ENCODE assay signal across 16 mouse cellular contexts in the genomic region with DNA sequence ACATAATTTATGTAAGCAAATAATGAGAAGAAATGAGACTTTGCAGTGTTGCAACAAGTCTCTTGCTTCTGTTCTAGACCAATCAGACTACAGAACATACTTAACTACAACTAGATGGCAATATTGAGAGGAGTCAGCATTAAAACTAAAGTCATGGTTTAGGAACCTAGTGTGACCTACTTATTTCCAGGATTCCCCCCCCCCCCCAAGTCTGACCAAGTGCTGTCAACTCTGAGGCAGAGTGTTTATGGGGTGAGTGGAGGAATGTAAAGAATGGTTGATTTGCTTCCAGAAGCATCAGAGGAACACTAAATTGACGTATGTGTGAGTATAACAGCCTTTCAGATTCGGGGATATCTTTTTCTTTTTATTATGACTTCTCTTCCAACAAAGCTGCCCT.
"Had no signal": no experiment of that assay in that cellular context is flagged by ENCODE, and none has a peak within 500 bp of the region (broad histone marks: within the 10 kb centered on the region; RNA-seq: fewer than 3 reads in every experiment).

No protein-coding gene starts in this region.

- H3K9ac ChIP-seq: liver, embryonic 12.5 days; liver, embryonic 14.5 days; lung, embryonic 14.5 days; midbrain, embryonic 12.5 days; neural tube, embryonic 13.5 days; stomach, embryonic 15.5 days had no signal

- DNase-seq: lung, adult 18-20 months; lung, embryonic 14.5 days; lung, postnatal 14 days; midbrain, embryonic 14.5 days; right cerebral cortex, postnatal 14 days; thymus, adult 18-20 months; thymus, postnatal 14 days; thymus, postnatal 36 days had no signal

- H3K27ac ChIP-seq: liver, embryonic 12.5 days; liver, embryonic 14.5 days; midbrain, embryonic 10.5 days; midbrain, embryonic 12.5 days; neural tube, embryonic 13.5 days; stomach, embryonic 15.5 days had no signal

- H3K27me3 ChIP-seq: liver, embryonic 12.5 days; midbrain, embryonic 12.5 days; neural tube, embryonic 13.5 days; stomach, embryonic 15.5 days had no signal

- H3K4me3 ChIP-seq: liver, embryonic 12.5 days; midbrain, embryonic 10.5 days; midbrain, embryonic 12.5 days; myocyte; neural tube, embryonic 13.5 days; stomach, embryonic 15.5 days had no signal

- H3K9me3 ChIP-seq: liver, embryonic 12.5 days; midbrain, embryonic 10.5 days; midbrain, embryonic 12.5 days; neural tube, embryonic 13.5 days; stomach, embryonic 15.5 days had no signal

- H3K4me1 ChIP-seq: midbrain, embryonic 10.5 days; midbrain, embryonic 12.5 days; neural tube, embryonic 13.5 days; stomach, embryonic 15.5 days had no signal

- H3K4me2 ChIP-seq: liver, embryonic 12.5 days; lung, embryonic 14.5 days; midbrain, embryonic 12.5 days; neural tube, embryonic 13.5 days; stomach, embryonic 15.5 days had no signal

- ATAC-seq: liver, embryonic 12.5 days; midbrain, embryonic 16.5 days had no signal

- H3K36me3 ChIP-seq: stomach, embryonic 15.5 days had no signal
